Mouse (Mus musculus): Measurements from ENCODE around the gene Trp53bp1. TPM values are rescaled to one million over a fixed set of nuclear protein-coding genes. Genes with fewer than 3 reads are reported as not detected.

Gene Trp53bp1
- total and polyA plus RNA-seq, 3 experiments: 13.0 to 29.4 (median 28.3) TPM

GRCm38 (mm10) chr2:121292316-121293013 is 21.3 kb upstream of the Trp53bp1 start:
- no peak for DNase-seq
- H3K27ac ChIP-seq: no peak overlapping the region
- no peaks in the 10 kb centered on the region for H3K79me2 ChIP-seq (replicated peaks; ENCODE audit: control insufficient read depth, insufficient read depth, low read length)
- WGBS: 79% methylated on average over 5 of the region's 5 CpGs
- no peak overlapping the region for H3K4me3 ChIP-seq
- no peak overlapping the region for H3K9ac ChIP-seq (ENCODE audit: low read depth, low read length)
- H3K36me3 ChIP-seq (ENCODE audit: control insufficient read depth, insufficient read depth, low read length): no peaks in the 10 kb centered on the region
- intact Hi-C loops (cut with DNase I): no loop called here
- H3K27me3 ChIP-seq (ENCODE audit: control insufficient read depth, insufficient read depth, low read length): no peaks in the 10 kb centered on the region
- peaks cover 11% of the 10 kb centered on the region for H3K4me1 ChIP-seq (ENCODE audit: control insufficient read depth, insufficient read depth, low read length)
- TF ChIP-seq POLR2A (IDR thresholded peaks at IDR 0.05; ENCODE audit: insufficient read depth, low read depth, low read length) (no peak), EP300 (IDR thresholded peaks at IDR 0.05; ENCODE audit: insufficient read depth, low read depth, low read length) (no peak), CTCF (IDR thresholded peaks at IDR 0.05) (no peak)

- TF ChIP-seq EP300 (IDR thresholded peaks at IDR 0.05; ENCODE audit: insufficient read depth, low read depth, low read length) (no peak), CTCF (IDR thresholded peaks at IDR 0.05) (peak; percentile 42)
- Histone ChIP-seq H3K27ac (no peak overlapping the region), H3K9ac (ENCODE audit: low read depth, low read length) (peak overlapping the region; percentile 27; the same call in 1 of the 2 replicates), H3K27me3 (ENCODE audit: control insufficient read depth, insufficient read depth, low read length) (no peaks in the 10 kb centered on the region), H3K79me2 (replicated peaks; ENCODE audit: control insufficient read depth, insufficient read depth, low read length) (no peaks in the 10 kb centered on the region), H3K36me3 (ENCODE audit: control insufficient read depth, insufficient read depth, low read length) (no peaks in the 10 kb centered on the region), H3K4me1 (ENCODE audit: control insufficient read depth, insufficient read depth, low read length) (peaks cover 11% of the 10 kb centered on the region), H3K4me3 (peak overlapping the region; percentile 63)
- DNase-seq: no peak
- intact Hi-C loops (cut with DNase I): no loop called here
- 9% methylated on average over 36 of the region's 36 CpGs for WGBS
Observed at GRCm38 (mm10) chr2:121289730-121290540, 18.7 kb upstream of the Trp53bp1 start.

- peak within 1 kb of the TSS; percentile 67 for H3K9ac ChIP-seq (ENCODE audit: low read depth, low read length)
- peak within 1 kb of the TSS; percentile 63 for H3K4me3 ChIP-seq
- DNase-seq: peak; percentile 90 to 91
- H3K36me3 ChIP-seq (ENCODE audit: control insufficient read depth, insufficient read depth, low read length): no peaks in the 10 kb centered on the region
- H3K27me3 ChIP-seq (ENCODE audit: control insufficient read depth, insufficient read depth, low read length): no peaks in the 10 kb centered on the region
- under 1% methylated on average over 48 of the region's 48 CpGs for WGBS
- intact Hi-C loops (cut with DNase I): loop anchor here (1.0 kb wide), 1 partner anchor 18 kb away; the partner anchor contains the start of gene Trp53bp1
- H3K4me1 ChIP-seq (ENCODE audit: control insufficient read depth, insufficient read depth, low read length): peaks cover 6% of the 10 kb centered on the region
- H3K79me2 ChIP-seq (replicated peaks; ENCODE audit: control insufficient read depth, insufficient read depth, low read length): no peaks in the 10 kb centered on the region
- peak within 1 kb of the TSS; percentile 68 for H3K27ac ChIP-seq
- TF ChIP-seq POLR2A (IDR thresholded peaks at IDR 0.05; ENCODE audit: insufficient read depth, low read depth, low read length): peak; percentile 62
- TF ChIP-seq CTCF (IDR thresholded peaks at IDR 0.05): peak; percentile 17; the same call in 1 of the 2 replicates
- TF ChIP-seq EP300 (IDR thresholded peaks at IDR 0.05; ENCODE audit: insufficient read depth, low read depth, low read length): no peak
Observed at GRCm38 (mm10) chr2:121288901-121289729, 17.9 kb upstream of the Trp53bp1 start, which contains the start of gene Map1a. TSS of gene Map1a (plus strand) at chr2:121289600.

- TF ChIP-seq EP300 (IDR thresholded peaks at IDR 0.05; ENCODE audit: insufficient read depth, low read depth, low read length) (no peak), POLR2A (IDR thresholded peaks at IDR 0.05; ENCODE audit: insufficient read depth, low read depth, low read length) (no peak), CTCF (IDR thresholded peaks at IDR 0.05) (no peak)
- Histone ChIP-seq H3K4me3 (no peak overlapping the region), H3K36me3 (ENCODE audit: control insufficient read depth, insufficient read depth, low read length) (no peaks in the 10 kb centered on the region), H3K27ac (no peak overlapping the region), H3K9ac (ENCODE audit: low read depth, low read length) (no peak overlapping the region), H3K79me2 (replicated peaks; ENCODE audit: control insufficient read depth, insufficient read depth, low read length) (no peaks in the 10 kb centered on the region), H3K27me3 (ENCODE audit: control insufficient read depth, insufficient read depth, low read length) (no peaks in the 10 kb centered on the region), H3K4me1 (ENCODE audit: control insufficient read depth, insufficient read depth, low read length) (peaks cover 3% of the 10 kb centered on the region)
- 85% methylated on average over 2 of the region's 2 CpGs for WGBS
- intact Hi-C loops (cut with DNase I): loop anchor here (1.0 kb wide), 1 partner anchor 17 kb away; the partner anchor contains the start of gene Trp53bp1
- no peak for DNase-seq
Observed at GRCm38 (mm10) chr2:121287850-121288249, 16.6 kb upstream of the Trp53bp1 start.

GRCm38 (mm10) chr2:121271928-121272516 is 815 bp upstream of the Trp53bp1 start:
- Histone ChIP-seq H3K27me3 (ENCODE audit: control insufficient read depth, insufficient read depth, low read length) (no peaks in the 10 kb centered on the region), H3K4me3 (no peak overlapping the region), H3K79me2 (replicated peaks; ENCODE audit: control insufficient read depth, insufficient read depth, low read length) (no peaks in the 10 kb centered on the region; the same call in 1 of the 2 replicates), H3K4me1 (ENCODE audit: control insufficient read depth, insufficient read depth, low read length) (peaks cover 2% of the 10 kb centered on the region), H3K9ac (ENCODE audit: low read depth, low read length) (no peak overlapping the region), H3K36me3 (ENCODE audit: control insufficient read depth, insufficient read depth, low read length) (peaks cover 9% of the 10 kb centered on the region), H3K27ac (peak overlapping the region; percentile 94)
- no peak for TF ChIP-seq EP300 (IDR thresholded peaks at IDR 0.05; ENCODE audit: insufficient read depth, low read depth, low read length)
- intact Hi-C loops (cut with DNase I): loop anchor here (1.0 to 5.0 kb wide), 3 partner anchors 16 to 140 kb away; partner anchors contain the start of genes Catsper2, Ckmt1, Pdia3 and Ppip5k1
- WGBS: 22% methylated on average over 4 of the region's 4 CpGs
- no peak for DNase-seq
